ENCODE assay signal across 25 mouse cellular contexts in genomic region chr14:21931944-21932343, GRCm38 (mm10). TPM values are rescaled to one million over a fixed set of nuclear protein-coding genes. Genes with fewer than 3 reads are reported as not detected.
DNase-seq lines count a peak whose midpoint lies in the region; ATAC-seq and TF ChIP-seq lines count a peak whose summit lies in the region.
"Had no signal": no experiment of that assay in that cellular context is flagged by ENCODE, and none has a peak within 500 bp of the region (broad histone marks: within the 10 kb centered on the region; RNA-seq: fewer than 3 reads in every experiment).

No protein-coding gene starts in this region.

- no peaks in the 10 kb centered on the region for H3K79me2 ChIP-seq in myocyte (ENCODE audit: control insufficient read depth, insufficient read depth)

- intact Hi-C loops in left cerebral cortex, adult 2 months (cut with DNase I): no loop called here
- intact Hi-C loops in left cerebral cortex, postnatal 4 days (cut with DNase I): no loop called here

- no peaks in the 10 kb centered on the region for H3K27me3 ChIP-seq in midbrain, embryonic 11.5 days (ENCODE audit: control insufficient read depth, insufficient read depth, low read length)
- no peaks in the 10 kb centered on the region for H3K27me3 ChIP-seq in midbrain, embryonic 13.5 days
- H3K27me3 ChIP-seq in myocyte (ENCODE audit: control insufficient read depth, insufficient read depth, insufficient read length): no peaks in the 10 kb centered on the region
- H3K27me3 ChIP-seq in kidney, adult 2 months (replicated peaks; ENCODE audit: control insufficient read depth, insufficient read depth, low read length): no peaks in the 10 kb centered on the region
- H3K27me3 ChIP-seq: forebrain, embryonic 13.5 days had no signal

- TF ChIP-seq CTCF in left cerebral cortex, adult 2 months (IDR thresholded peaks at IDR 0.05): no peak
- TF ChIP-seq CTCF in kidney, adult 2 months (conservative IDR thresholded peaks at IDR 0.05; ENCODE audit: insufficient read depth, insufficient read length, low read depth, low read length): no peak

- H3K36me3 ChIP-seq in midbrain, embryonic 11.5 days (ENCODE audit: control insufficient read depth, insufficient read depth, low read length): no peaks in the 10 kb centered on the region
- no peaks in the 10 kb centered on the region for H3K36me3 ChIP-seq in midbrain, embryonic 13.5 days
- H3K36me3 ChIP-seq in myocyte (ENCODE audit: control insufficient read depth, insufficient read depth): no peaks in the 10 kb centered on the region
- no peaks in the 10 kb centered on the region for H3K36me3 ChIP-seq in kidney, adult 2 months (ENCODE audit: control insufficient read depth, insufficient read depth, low read length)
- H3K36me3 ChIP-seq: forebrain, embryonic 10.5 days; heart, embryonic 10.5 days; heart, embryonic 13.5 days had no signal

- H3K9ac ChIP-seq in midbrain, embryonic 11.5 days (ENCODE audit: low read length): no peak overlapping the region
- H3K9ac ChIP-seq in midbrain, embryonic 13.5 days (replicated peaks): no peak overlapping the region
- H3K9ac ChIP-seq: forebrain, embryonic 13.5 days; heart, embryonic 13.5 days; hindbrain, embryonic 14.5 days had no signal

- H3K4me3 ChIP-seq in left cerebral cortex, adult 2 months: no peak overlapping the region
- no peak overlapping the region for H3K4me3 ChIP-seq in midbrain, embryonic 11.5 days (ENCODE audit: low read depth, low read length)
- no peak overlapping the region for H3K4me3 ChIP-seq in midbrain, embryonic 13.5 days (replicated peaks)
- no peak overlapping the region for H3K4me3 ChIP-seq in myocyte
- no peak overlapping the region for H3K4me3 ChIP-seq in kidney, adult 2 months (ENCODE audit: insufficient read depth, low read depth, low read length)
- H3K4me3 ChIP-seq: forebrain, embryonic 10.5 days; forebrain, embryonic 13.5 days; heart, adult 2 months; heart, embryonic 10.5 days; heart, embryonic 13.5 days had no signal

- H3K27ac ChIP-seq in left cerebral cortex, adult 2 months: peak overlapping the region; percentile 51
- H3K27ac ChIP-seq in midbrain, embryonic 11.5 days (ENCODE audit: low read depth, low read length): no peak overlapping the region
- H3K27ac ChIP-seq in midbrain, embryonic 13.5 days: no peak overlapping the region
- no peak overlapping the region for H3K27ac ChIP-seq in kidney, adult 2 months (ENCODE audit: insufficient read depth, low read depth, low read length)
- H3K27ac ChIP-seq: forebrain, embryonic 10.5 days; forebrain, embryonic 13.5 days; heart, adult 2 months; heart, embryonic 10.5 days; heart, embryonic 13.5 days; hindbrain, embryonic 14.5 days; hindbrain, postnatal 0 days had no signal

- no peak overlapping the region for H3K4me2 ChIP-seq in midbrain, embryonic 11.5 days
- H3K4me2 ChIP-seq in midbrain, embryonic 13.5 days (replicated peaks): no peak overlapping the region
- H3K4me2 ChIP-seq in myocyte (ENCODE audit: low read depth): peak overlapping the region; percentile 67
- H3K4me2 ChIP-seq: forebrain, embryonic 13.5 days; heart, embryonic 13.5 days; hindbrain, embryonic 14.5 days had no signal

- no peaks in the 10 kb centered on the region for H3K4me1 ChIP-seq in midbrain, embryonic 11.5 days (ENCODE audit: control insufficient read depth, insufficient read depth, low read length)
- no peaks in the 10 kb centered on the region for H3K4me1 ChIP-seq in midbrain, embryonic 13.5 days (replicated peaks)
- H3K4me1 ChIP-seq in kidney, adult 2 months (ENCODE audit: control insufficient read depth, insufficient read depth, low read length): no peaks in the 10 kb centered on the region
- H3K4me1 ChIP-seq: forebrain, embryonic 10.5 days; forebrain, embryonic 13.5 days; heart, embryonic 13.5 days had no signal

- ATAC-seq in frontal cortex, adult (ENCODE audit: low TSS enrichment): peak; percentile 61
- ATAC-seq in midbrain, embryonic 11.5 days (ENCODE audit: low FRiP score): no peak
- no peak for ATAC-seq in midbrain, embryonic 13.5 days
- ATAC-seq: activated CD4-positive, CD25-positive, alpha-beta regulatory T cell, adult 4 months; forebrain, embryonic 13.5 days; forebrain, embryonic 16.5 days; hindbrain, postnatal 0 days had no signal

- H3K9me3 ChIP-seq in midbrain, embryonic 11.5 days (ENCODE audit: control insufficient read depth, low read length): no peaks in the 10 kb centered on the region
- no peaks in the 10 kb centered on the region for H3K9me3 ChIP-seq in midbrain, embryonic 13.5 days
- H3K9me3 ChIP-seq: forebrain, embryonic 10.5 days; forebrain, embryonic 13.5 days; heart, embryonic 10.5 days; heart, embryonic 13.5 days had no signal

- no peak overlapping the region for H3ac ChIP-seq in myocyte (ENCODE audit: control insufficient read depth, insufficient read length)

- WGBS in midbrain, embryonic 11.5 days: 66% methylated on average over 7 of the region's 7 CpGs
- WGBS in midbrain, embryonic 13.5 days: 59% methylated on average over 7 of the region's 7 CpGs
- WGBS in kidney, adult 2 months: 76% methylated on average over 7 of the region's 7 CpGs

- no peak for DNase-seq in frontal cortex, postnatal 10 days (ENCODE audit: low spot score in 2 of 2)
- peak in 1 of 2 experiments; percentile 12 for DNase-seq in left cerebral cortex, adult 2 months (ENCODE audit: extremely low spot score in 1 of 2, low spot score in 2 of 2)
- no peak for DNase-seq in left cerebral cortex, postnatal 4 days
- peak; percentile 12 for DNase-seq in midbrain, embryonic 11.5 days (ENCODE audit: low spot score, missing footprints)
- DNase-seq in kidney, adult 2 months: no peak
- DNase-seq: adrenal gland, adult 8-10 months; adrenal gland, postnatal 25 days; cerebellum, adult 18-20 months; cerebellum, postnatal 14 days; gastrocnemius, postnatal 10 days; gastrocnemius, postnatal 36 days; heart, adult 2 months; heart, postnatal 14 days; heart, postnatal 4 days had no signal

- no peak for TF ChIP-seq POLR2A in myocyte (IDR thresholded peaks at IDR 0.05; ENCODE audit: insufficient read length, low read depth)
- no peak for TF ChIP-seq POLR2A in kidney, adult 2 months (IDR thresholded peaks at IDR 0.05; ENCODE audit: low read depth, low read length)

TF ChIP-seq in myocyte, 11 proteins besides CTCF, POLR2A, EP300 and RAD21:
- TF ChIP-seq USF1 (IDR thresholded peaks at IDR 0.05; ENCODE audit: low read depth): no peak
- TF ChIP-seq MAX (IDR thresholded peaks at IDR 0.05; ENCODE audit: low read depth): no peak
- TF ChIP-seq SRF (IDR thresholded peaks at IDR 0.05; ENCODE audit: control insufficient read depth, insufficient read length, low read depth): no peak
- TF ChIP-seq TCF12 (IDR thresholded peaks at IDR 0.05; ENCODE audit: insufficient read depth, poor library complexity, severe bottlenecking): no peak
- no peak for TF ChIP-seq MYOD1 (IDR thresholded peaks at IDR 0.05; ENCODE audit: control insufficient read depth in 1 of 3, insufficient read length in 2 of 3, low read depth in 2 of 3)
- TF ChIP-seq MYOG (IDR thresholded peaks at IDR 0.05; ENCODE audit: control insufficient read depth in 1 of 3, insufficient read depth in 1 of 3, insufficient read length in 2 of 3, low read depth in 2 of 3): no peak
- no peak for TF ChIP-seq TCF3 (IDR thresholded peaks at IDR 0.05; ENCODE audit: insufficient read length, low read depth)
- no peak for TF ChIP-seq CEBPB (IDR thresholded peaks at IDR 0.05; ENCODE audit: insufficient read depth, poor library complexity, severe bottlenecking)
- TF ChIP-seq E2F4 (IDR thresholded peaks at IDR 0.05; ENCODE audit: insufficient read depth): no peak
- no peak for TF ChIP-seq REST (IDR thresholded peaks at IDR 0.05; ENCODE audit: insufficient read depth, insufficient read length)
- no peak for TF ChIP-seq POLR2AphosphoS2 (IDR thresholded peaks at IDR 0.05; ENCODE audit: insufficient read length, low read depth)

RNA-seq across cellular contexts. Expression of gene Zfp503, which starts 57.5 kb away (rescaled TPM):
- total RNA-seq in left cerebral cortex, adult 2 months (2021): 1 to 10 TPM; 2.2 to 3.3 TPM
- 1 to 10 TPM; 2.2 to 4.8 TPM for total RNA-seq in left cerebral cortex, postnatal 4 days (2021)
- 6.2 and 7.5 TPM in 2 replicates for polyA plus RNA-seq in midbrain, embryonic 11.5 days (2014; fragmentation: Nextera tagmentation; extraction: Ambion mirVana)
- polyA plus RNA-seq in midbrain, embryonic 13.5 days (2015; fragmentation: Nextera tagmentation; extraction: Ambion mirVana): 8.0 and 11.0 TPM in 2 replicates
- polyA plus RNA-seq in myocyte (2012; fragmentation: generic; extraction: Trizol): 5.4 TPM
- 56.9 and 85.8 TPM in 2 replicates for polyA plus RNA-seq in kidney, adult 2 months (2012; rRNA removed)
- polyA plus RNA-seq: activated CD4-positive, CD25-positive, alpha-beta regulatory T cell, adult 4 months had no signal
